Mouse (Mus musculus) myocyte (in vitro differentiated cells): Measurements from ENCODE around the gene Nexn.

Experiments used
- CEBPB ChIP-seq: IDR thresholded peaks from 2 replicates; pipeline ENCODE4 v1.6.1; 2011; ENCODE audit warnings: mild to moderate bottlenecking, moderate library complexity; ENCODE audit not compliant: poor library complexity, insufficient read depth, severe bottlenecking
- E2F4 ChIP-seq: IDR thresholded peaks from one replicate; pipeline ENCODE4 v1.6.1; 2011; ENCODE audit warnings: mild to moderate bottlenecking, control low read depth, moderate library complexity; ENCODE audit not compliant: insufficient read depth
- MAX ChIP-seq: IDR thresholded peaks from one replicate; pipeline ENCODE4 v1.6.1; 2011; ENCODE audit warnings: low read depth, mild to moderate bottlenecking, control low read depth
- MYOD1 ChIP-seq, 3 experiments: IDR thresholded peaks; one replicate each; pipeline ENCODE4 v1.6.1; 2011; ENCODE audit warnings: control low read depth in 2 of 3, low read depth in 2 of 3, mild to moderate bottlenecking in 2 of 3, moderate library complexity in 1 of 3; ENCODE audit not compliant: insufficient read length in 2 of 3, control insufficient read depth in 1 of 3
- MYOG ChIP-seq, 3 experiments: IDR thresholded peaks; one replicate each; pipeline ENCODE4 v1.6.1; 2011; ENCODE audit warnings: control low read depth in 2 of 3, low read depth in 2 of 3, mild to moderate bottlenecking in 2 of 3; ENCODE audit not compliant: insufficient read length in 2 of 3, control insufficient read depth in 1 of 3, insufficient read depth in 1 of 3
- POLR2A ChIP-seq: IDR thresholded peaks from one replicate; pipeline ENCODE4 v1.6.1; 2011; ENCODE audit warnings: low read depth, mild to moderate bottlenecking, control low read depth, moderate library complexity; ENCODE audit not compliant: insufficient read length
- POLR2AphosphoS2 ChIP-seq: IDR thresholded peaks from one replicate; pipeline ENCODE4 v1.6.1; 2011; ENCODE audit warnings: low read depth, control low read depth; ENCODE audit not compliant: insufficient read length
- REST ChIP-seq: IDR thresholded peaks from one replicate; pipeline ENCODE4 v1.6.1; 2011; ENCODE audit warnings: mild to moderate bottlenecking, control low read depth, moderate library complexity; ENCODE audit not compliant: insufficient read depth, insufficient read length
- SRF ChIP-seq: IDR thresholded peaks from one replicate; pipeline ENCODE4 v1.6.1; 2011; ENCODE audit warnings: low read depth; ENCODE audit not compliant: control insufficient read depth, insufficient read length
- TCF12 ChIP-seq: IDR thresholded peaks from one replicate; pipeline ENCODE4 v1.6.1; 2011; ENCODE audit warnings: mild to moderate bottlenecking, control low read depth; ENCODE audit not compliant: poor library complexity, insufficient read depth, severe bottlenecking
- TCF3 ChIP-seq: IDR thresholded peaks from one replicate; pipeline ENCODE4 v1.6.1; 2011; ENCODE audit warnings: low read depth, control low read depth; ENCODE audit not compliant: insufficient read length
- USF1 ChIP-seq: IDR thresholded peaks from one replicate; pipeline ENCODE4 v1.6.1; 2011; ENCODE audit warnings: low read depth, mild to moderate bottlenecking, control low read depth, moderate library complexity

GRCm38 (mm10) chr3:152190679-152191477 is 75.3 kb downstream of the Nexn start:
- TF ChIP-seq POLR2A (no peak), TCF3 (no peak), USF1 (no peak), MYOG (IDR thresholded peaks at IDR 0.05; ENCODE audit: control insufficient read depth in 1 of 3, insufficient read depth in 1 of 3, insufficient read length in 2 of 3, low read depth in 2 of 3) (no peak), E2F4 (no peak), MAX (no peak), TCF12 (no peak), SRF (no peak), REST (no peak), MYOD1 (IDR thresholded peaks at IDR 0.05; ENCODE audit: control insufficient read depth in 1 of 3, insufficient read length in 2 of 3, low read depth in 2 of 3) (no peak), CEBPB (no peak), POLR2AphosphoS2 (no peak)
